Mouse (Mus musculus) brain, embryonic 14.5 days (tissue): Measurements from ENCODE around the gene Ring1.

Experiments used
- CTCF ChIP-seq: fragments of 200-500 bp; IDR thresholded peaks from 2 replicates; pipeline ENCODE4 v1.5.1; 2012; ENCODE audit warnings: inconsistent platforms, mild to moderate bottlenecking, moderate library complexity, borderline replicate concordance; ENCODE audit not compliant: insufficient read depth, insufficient read length; ENCODE audit errors: extremely low read depth
- POLR2A ChIP-seq: fragments of 200-500 bp; IDR thresholded peaks from 2 replicates; pipeline ENCODE4 v1.6.1; 2012; ENCODE audit warnings: mild to moderate bottlenecking, inconsistent platforms, borderline replicate concordance; ENCODE audit not compliant: poor library complexity, insufficient read depth, insufficient read length, severe bottlenecking; ENCODE audit errors: extremely low read depth

DNA sequence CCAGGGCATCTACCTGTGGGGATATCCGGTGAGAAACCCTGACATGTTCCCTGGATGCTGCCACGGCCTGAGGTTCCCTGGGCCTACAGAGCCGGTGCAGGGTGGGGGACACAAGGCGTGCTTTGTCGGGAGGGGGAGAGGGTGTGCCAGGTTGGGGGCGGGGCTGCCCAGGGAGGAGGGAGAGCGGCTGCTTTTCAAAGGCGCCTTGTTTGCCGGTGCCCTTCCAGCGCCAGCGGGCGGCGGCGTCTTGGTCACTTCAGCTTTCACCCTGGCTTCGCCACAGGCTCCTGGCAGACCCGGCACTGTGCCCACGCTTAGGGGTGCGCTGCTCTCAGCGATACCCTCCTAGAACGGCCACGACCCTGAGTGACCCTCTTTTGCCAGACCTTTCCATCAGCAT lies 14.0 kb upstream of the Ring1 start:
- no peak for TF ChIP-seq CTCF
- TF ChIP-seq POLR2A: no peak
